Mouse (Mus musculus) midbrain, embryonic 11.5 days (tissue): ENCODE results near the gene Aif1l. TPM values are rescaled to one million over a fixed set of nuclear protein-coding genes. Genes with fewer than 3 reads are reported as not detected.

Source experiments
- ATAC-seq: fragments of 200-750 bp; cut with Nextera tagmentation; 2 replicates; pipeline ENCODE4 v1.8.0; 2017; ENCODE audit warnings: moderate TSS enrichment, moderate library complexity; ENCODE audit not compliant: low FRiP score
- DNase-seq: peaks from one replicate; pipeline ENCODE4 v3.0.0; 2015; ENCODE audit warnings: low spot score; ENCODE audit errors: missing footprints
- H3K27ac ChIP-seq: fragments of 300-500 bp; sonication (generic); 2 replicates; pipeline ENCODE4 v1.5.1; 2014; ENCODE audit warnings: low read depth, low read length
- H3K27me3 ChIP-seq: fragments of 300-500 bp; sonication (generic); 2 replicates; pipeline ENCODE4 v1.6.1; 2014; ENCODE audit warnings: mild to moderate bottlenecking, low read length, moderate library complexity, mixed read lengths; ENCODE audit not compliant: control insufficient read depth, insufficient read depth
- H3K36me3 ChIP-seq: fragments of 300-500 bp; sonication (generic); 2 replicates; pipeline ENCODE4 v1.6.1; 2014; ENCODE audit warnings: mild to moderate bottlenecking, low read length, moderate library complexity, mixed read lengths; ENCODE audit not compliant: control insufficient read depth, insufficient read depth
- H3K4me1 ChIP-seq: fragments of 300-500 bp; sonication (generic); 2 replicates; pipeline ENCODE4 v1.6.1; 2014; ENCODE audit warnings: low read length; ENCODE audit not compliant: control insufficient read depth, insufficient read depth
- H3K4me2 ChIP-seq: fragments of 300-500 bp; sonication (generic); 2 replicates; pipeline ENCODE4 v1.6.1; 2014; ENCODE audit warnings: mild to moderate bottlenecking, moderate library complexity
- H3K4me3 ChIP-seq: fragments of 300-500 bp; sonication (generic); 2 replicates; pipeline ENCODE4 v1.5.1; 2014; ENCODE audit warnings: low read depth, low read length
- H3K9ac ChIP-seq: fragments of 300-500 bp; sonication (generic); 2 replicates; pipeline ENCODE4 v1.6.1; 2014; ENCODE audit warnings: low read length
- H3K9me3 ChIP-seq: fragments of 300-500 bp; sonication (generic); 2 replicates; pipeline ENCODE4 v1.6.1; 2016; ENCODE audit warnings: low read length; ENCODE audit not compliant: control insufficient read depth
- WGBS: fragments of 180-500 bp; shearing (Covaris S2); extraction: QIAGEN DNeasy Blood & Tissue Kit; methylation state at CpG from one replicate; pipeline ENCODE4 v1.1.7; 2014; 5-methylcytosine and 5-hydroxymethylcytosine counted together
- polyA plus RNA-seq: library from polyadenylated mRNA; unstranded; fragments of >200 nt; fragmentation: Nextera tagmentation; extraction: Ambion mirVana; gene quantifications from 2 replicates; pipeline ENCODE4 v1.2.1, GENCODE M21; 2014

Gene Aif1l
- polyA plus RNA-seq, 1 experiment from 2014 or later: 65.0 TPM

DNA sequence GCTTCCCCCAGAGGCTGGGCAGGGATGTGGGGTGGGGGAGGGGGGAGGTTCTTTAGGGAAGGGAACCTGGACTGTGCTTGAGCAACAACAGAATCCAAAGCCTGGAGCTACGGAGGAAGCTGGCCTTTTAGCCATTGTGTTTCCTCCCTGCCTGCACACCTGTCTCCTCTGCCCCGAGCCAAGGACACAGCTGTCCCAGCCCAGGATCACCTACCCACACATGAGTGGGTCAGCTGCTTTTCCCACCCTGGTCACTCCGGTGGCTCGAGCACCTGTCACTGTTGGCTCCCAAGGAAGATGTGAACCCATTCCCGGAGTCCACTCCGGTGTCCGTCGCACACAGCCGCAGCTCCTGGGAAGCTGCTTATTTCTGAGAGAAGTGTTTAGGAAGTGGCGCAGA lies 7.3 kb downstream of the Aif1l start:
- peak; percentile 33 for DNase-seq
- no peak for ATAC-seq
- Histone ChIP-seq H3K27me3 (no peaks in the 10 kb centered on the region), H3K9me3 (no peaks in the 10 kb centered on the region), H3K27ac (no peak overlapping the region), H3K4me1 (no peaks in the 10 kb centered on the region), H3K4me2 (no peak overlapping the region), H3K9ac (no peak overlapping the region), H3K36me3 (no peaks in the 10 kb centered on the region; the same call in 1 of the 2 replicates), H3K4me3 (no peak overlapping the region)
- 88% methylated on average over 10 of the region's 10 CpGs for WGBS

DNA sequence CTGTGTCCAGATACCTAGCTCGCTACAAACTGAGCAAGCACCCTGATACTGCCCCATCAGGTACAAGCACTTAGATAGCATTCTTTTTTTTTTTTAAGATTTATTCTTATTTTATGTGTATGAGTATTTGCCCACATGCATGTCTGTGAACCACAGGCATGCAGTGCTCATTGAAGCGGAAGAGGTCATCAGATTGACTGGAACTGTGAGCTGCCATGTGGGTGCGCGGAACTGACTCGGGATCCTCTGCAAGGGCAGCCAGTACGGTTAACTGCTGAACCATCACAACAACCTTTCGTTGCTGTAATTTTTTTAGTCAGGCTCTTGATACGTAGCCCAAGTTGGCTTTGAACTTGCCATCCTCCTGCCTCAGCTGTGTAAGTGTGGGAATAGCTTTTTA lies 11.0 kb downstream of the Aif1l start:
- Histone ChIP-seq H3K4me2 (no peak overlapping the region), H3K9ac (no peak overlapping the region), H3K27ac (no peak overlapping the region), H3K4me3 (no peak overlapping the region), H3K27me3 (no peaks in the 10 kb centered on the region), H3K36me3 (no peaks in the 10 kb centered on the region; the same call in none of the 2 replicates), H3K4me1 (no peaks in the 10 kb centered on the region), H3K9me3 (no peaks in the 10 kb centered on the region)
- DNase-seq (no peak), ATAC-seq (no peak)
- WGBS: 93% methylated on average over 8 of the region's 8 CpGs

DNA sequence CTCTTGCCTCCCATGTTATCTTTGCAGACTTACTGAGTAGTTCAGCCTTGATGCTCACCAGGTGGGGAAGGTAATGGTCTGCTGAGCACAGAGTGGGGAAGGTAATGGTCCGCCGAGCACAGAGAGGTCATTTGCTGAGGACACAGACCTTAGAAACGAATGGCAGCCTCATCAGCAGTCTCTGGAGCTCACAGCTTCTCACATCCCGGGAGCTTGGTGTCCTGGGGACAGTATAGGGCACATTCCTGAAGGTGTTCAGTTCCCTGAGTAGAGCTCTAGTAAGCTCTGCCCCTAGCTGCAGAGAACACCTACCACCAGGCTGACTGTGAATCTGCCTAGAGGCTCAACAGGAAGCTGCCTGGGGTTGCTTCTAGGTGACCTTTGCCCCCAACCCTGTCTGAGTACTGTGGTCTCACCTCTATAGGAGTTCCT lies 11.9 kb downstream of the Aif1l start:
- H3K36me3 ChIP-seq: no peaks in the 10 kb centered on the region; the same call in none of the 2 replicates
- H3K9me3 ChIP-seq: no peaks in the 10 kb centered on the region
- no peak overlapping the region for H3K9ac ChIP-seq
- no peaks in the 10 kb centered on the region for H3K4me1 ChIP-seq
- no peaks in the 10 kb centered on the region for H3K27me3 ChIP-seq
- ATAC-seq (no peak), DNase-seq (peak; percentile 35)
- H3K27ac ChIP-seq: no peak overlapping the region
- WGBS: 64% methylated on average over 4 of the region's 4 CpGs
- no peak overlapping the region for H3K4me3 ChIP-seq
- H3K4me2 ChIP-seq: no peak overlapping the region

DNA sequence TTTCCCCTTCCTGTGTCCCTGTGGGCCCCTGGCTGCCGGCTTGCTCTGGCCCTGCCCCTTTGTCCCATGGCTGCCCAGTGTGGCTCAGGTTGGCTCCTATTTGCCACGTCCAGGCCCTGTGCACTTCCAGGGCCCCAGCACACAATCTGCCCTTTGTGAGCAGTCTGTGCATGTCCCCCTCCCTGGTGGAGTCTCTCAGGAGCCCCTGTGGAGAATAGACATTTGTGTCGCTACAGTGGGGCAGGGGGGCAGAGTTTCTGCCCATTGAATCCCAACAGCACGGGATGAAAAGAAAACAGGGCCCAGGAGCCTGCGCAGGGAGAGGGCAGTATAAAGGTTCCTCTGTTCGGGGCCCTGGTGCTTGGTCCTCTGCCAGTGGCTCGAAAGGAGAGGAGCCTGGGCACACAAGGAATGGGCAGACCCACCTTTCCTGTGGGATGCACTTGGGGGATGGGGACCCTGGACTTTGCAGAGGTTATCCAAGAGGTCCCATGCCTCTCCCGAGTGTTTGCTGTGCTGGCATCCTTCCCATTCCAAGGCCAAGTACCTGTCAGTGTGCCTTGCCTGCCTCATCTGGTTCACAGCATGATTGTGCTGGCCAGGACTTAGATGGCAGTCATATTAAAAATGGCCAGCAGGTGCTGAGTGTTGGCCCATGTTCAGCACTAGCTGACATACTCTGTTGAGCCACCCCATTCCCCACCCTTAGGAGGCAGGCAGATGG lies 12.7 kb downstream of the Aif1l start:
- Histone ChIP-seq H3K4me2 (no peak overlapping the region), H3K27me3 (no peaks in the 10 kb centered on the region), H3K36me3 (no peaks in the 10 kb centered on the region; the same call in none of the 2 replicates), H3K4me1 (no peaks in the 10 kb centered on the region), H3K9ac (no peak overlapping the region; the same call in 1 of the 2 replicates), H3K27ac (no peak overlapping the region; the same call in 1 of the 2 replicates), H3K4me3 (no peak overlapping the region), H3K9me3 (no peaks in the 10 kb centered on the region)
- 70% methylated on average over 8 of the region's 8 CpGs for WGBS
- ATAC-seq: no peak
- DNase-seq: peak; percentile 80

DNA sequence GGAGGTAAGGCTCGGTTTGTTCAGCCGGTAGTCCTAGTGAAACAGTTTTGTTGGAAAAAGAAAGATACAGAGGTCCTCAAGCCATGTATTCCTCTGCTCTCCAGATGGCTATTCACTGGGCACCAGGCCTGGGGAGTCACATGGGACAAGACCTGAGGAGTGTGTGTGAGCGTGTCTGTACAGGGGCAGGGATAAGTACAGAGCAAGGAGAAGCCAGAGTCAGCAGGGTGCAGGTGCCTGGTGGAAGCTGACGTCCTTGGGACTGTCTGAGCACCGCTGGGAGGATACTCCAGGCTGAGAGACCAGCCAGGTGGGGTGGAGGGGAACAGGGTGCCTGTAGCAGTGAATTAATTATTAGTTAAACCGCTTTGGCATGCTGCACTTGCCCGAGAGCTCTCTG lies 13.6 kb downstream of the Aif1l start:
- Histone ChIP-seq H3K27me3 (no peaks in the 10 kb centered on the region), H3K4me2 (no peak overlapping the region), H3K36me3 (no peaks in the 10 kb centered on the region; the same call in none of the 2 replicates), H3K4me1 (no peaks in the 10 kb centered on the region), H3K9me3 (no peaks in the 10 kb centered on the region), H3K4me3 (no peak overlapping the region), H3K27ac (no peak overlapping the region), H3K9ac (no peak overlapping the region)
- ATAC-seq: no peak
- WGBS: 82% methylated on average over 7 of the region's 7 CpGs
- peak; percentile 1 for DNase-seq

DNA sequence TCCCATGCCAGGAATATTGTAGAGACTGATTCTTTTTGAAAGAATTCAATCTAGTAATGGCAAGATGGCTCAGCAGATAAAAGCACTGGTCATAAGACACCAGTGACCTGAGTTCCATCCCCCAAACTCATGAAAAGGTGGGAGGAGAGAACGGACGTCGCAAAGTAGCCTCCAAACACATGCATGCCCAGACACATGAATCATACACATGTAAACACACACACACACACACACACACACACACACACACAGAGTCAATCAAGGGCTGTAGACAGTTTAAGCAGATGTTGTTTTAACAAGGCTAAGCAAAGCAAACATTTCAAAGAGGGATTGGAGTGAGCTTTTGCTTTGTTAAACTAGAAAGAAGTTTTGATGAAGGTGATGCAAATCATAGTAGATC lies 14.3 kb downstream of the Aif1l start:
- Histone ChIP-seq H3K4me1 (no peaks in the 10 kb centered on the region), H3K27ac (no peak overlapping the region), H3K4me3 (no peak overlapping the region), H3K4me2 (no peak overlapping the region), H3K9me3 (no peaks in the 10 kb centered on the region), H3K36me3 (peaks cover under 1% of the 10 kb centered on the region; the same call in 1 of the 2 replicates), H3K9ac (no peak overlapping the region), H3K27me3 (no peaks in the 10 kb centered on the region)
- no peak for DNase-seq
- no peak for ATAC-seq
- WGBS: 90% methylated on average over 3 of the region's 3 CpGs

DNA sequence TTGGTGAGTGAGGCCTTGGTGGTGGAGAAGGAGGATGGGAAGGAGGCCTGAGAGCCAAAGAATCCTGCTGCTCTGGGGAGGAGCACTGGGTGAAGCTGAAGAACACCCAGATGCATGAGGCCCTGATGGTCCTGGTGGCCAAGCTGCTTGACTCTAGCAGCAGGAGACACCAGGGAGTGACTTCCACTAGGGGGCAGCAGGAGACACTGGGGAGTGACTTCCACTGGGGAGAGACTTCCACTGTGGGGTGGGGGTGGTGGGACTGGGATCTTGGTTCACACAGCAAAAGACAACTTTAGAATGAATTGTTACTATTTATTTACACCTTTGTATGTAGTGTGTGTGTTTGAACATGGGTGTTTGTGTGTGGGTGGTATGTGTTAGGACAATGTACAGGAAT lies 15.2 kb downstream of the Aif1l start:
- peaks cover 2% of the 10 kb centered on the region; the same call in 1 of the 2 replicates for H3K36me3 ChIP-seq
- DNase-seq: peak; percentile 82

DNA sequence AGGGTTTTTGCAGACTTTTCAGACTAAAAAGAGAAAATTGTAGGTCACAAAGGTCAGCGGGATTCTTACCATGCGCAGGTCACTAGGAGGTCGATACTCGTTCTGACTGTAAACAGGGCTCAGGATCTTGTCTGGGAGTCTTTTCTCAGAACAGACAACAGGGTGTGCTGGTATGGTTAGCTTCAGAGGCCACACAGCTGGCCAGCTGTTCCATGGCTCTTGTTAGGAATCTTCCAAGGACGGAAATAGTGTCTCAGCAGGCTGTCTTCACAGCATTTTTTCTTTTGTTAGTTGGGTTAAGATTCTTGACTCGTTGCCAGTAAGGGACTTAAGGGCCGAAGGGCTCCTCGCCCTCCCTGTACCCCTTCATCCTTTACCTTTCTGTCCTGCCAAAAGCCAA lies 16.9 kb downstream of the Aif1l start:
- Histone ChIP-seq H3K27ac (no peak overlapping the region), H3K9me3 (no peaks in the 10 kb centered on the region), H3K4me2 (no peak overlapping the region), H3K4me1 (no peaks in the 10 kb centered on the region), H3K4me3 (no peak overlapping the region), H3K36me3 (peaks cover 2% of the 10 kb centered on the region; the same call in 1 of the 2 replicates), H3K9ac (no peak overlapping the region), H3K27me3 (no peaks in the 10 kb centered on the region)
- WGBS: 84% methylated on average over 8 of the region's 8 CpGs
- no peak for ATAC-seq
- DNase-seq: peak; percentile 69

More for the DNA sequence above, 15.2 kb downstream of the Aif1l start:
- Histone ChIP-seq H3K9ac (no peak overlapping the region), H3K9me3 (no peaks in the 10 kb centered on the region), H3K4me1 (no peaks in the 10 kb centered on the region), H3K4me2 (no peak overlapping the region), H3K27ac (no peak overlapping the region), H3K4me3 (no peak overlapping the region), H3K27me3 (no peaks in the 10 kb centered on the region)
- no peak for ATAC-seq

DNA sequence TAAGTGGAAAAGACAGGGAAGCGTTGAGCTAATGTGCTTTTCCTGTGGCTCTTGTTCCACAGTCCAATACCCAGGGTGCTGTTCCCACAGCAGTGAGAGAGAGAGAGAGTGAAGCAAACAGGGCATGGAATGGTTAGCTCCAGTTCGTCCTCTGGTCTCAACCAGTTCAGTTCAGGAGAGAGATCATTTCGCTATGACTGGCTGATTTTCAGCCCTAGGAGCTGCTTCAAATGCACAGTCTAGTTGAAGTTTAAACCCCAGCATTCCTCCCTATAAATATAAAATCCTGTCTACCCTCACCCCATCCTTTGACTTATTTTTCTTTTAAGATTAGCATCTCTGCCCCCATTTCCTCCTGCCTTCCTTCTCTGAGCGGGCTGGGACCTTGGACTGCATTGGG lies 22.6 kb downstream of the Aif1l start:
- ATAC-seq: no peak
- WGBS: 93% methylated on average over 4 of the region's 4 CpGs
- no peaks in the 10 kb centered on the region for H3K9me3 ChIP-seq

More for the DNA sequence above, 22.6 kb downstream of the Aif1l start:
- Histone ChIP-seq H3K27ac (no peak overlapping the region), H3K4me2 (no peak overlapping the region), H3K4me3 (no peak overlapping the region), H3K4me1 (peaks cover 14% of the 10 kb centered on the region), H3K36me3 (peaks cover 5% of the 10 kb centered on the region; the same call in 1 of the 2 replicates), H3K9ac (no peak overlapping the region), H3K27me3 (no peaks in the 10 kb centered on the region)
- DNase-seq: peak; percentile 67
